Mouse (Mus musculus) erythroblast, embryonic 14.5 days (primary cell): ENCODE measurements around the gene Ccdc137.
"Not testable (repeated sequence)": the region's sequence is repeated elsewhere in the genome, so short reads cannot be mapped to it uniquely, and the experiment has no call there.

ENCODE experiments used
- GATA1 ChIP-seq: IDR thresholded peaks from 2 replicates; pipeline ENCODE4 v1.6.1; 2012; ENCODE audit warnings: low read length, inconsistent platforms, mixed read lengths
- TAL1 ChIP-seq: IDR thresholded peaks from 3 replicates; pipeline ENCODE4 v1.6.1; 2012; ENCODE audit warnings: low read length, inconsistent platforms, mixed read lengths

GRCm38 (mm10) chr11:120413621-120414020, 44.3 kb upstream of the Ccdc137 start:
- not testable (repeated sequence) for TF ChIP-seq GATA1, TAL1
